Mouse (Mus musculus): ENCODE measurements around the gene Gm20458.

DNA sequence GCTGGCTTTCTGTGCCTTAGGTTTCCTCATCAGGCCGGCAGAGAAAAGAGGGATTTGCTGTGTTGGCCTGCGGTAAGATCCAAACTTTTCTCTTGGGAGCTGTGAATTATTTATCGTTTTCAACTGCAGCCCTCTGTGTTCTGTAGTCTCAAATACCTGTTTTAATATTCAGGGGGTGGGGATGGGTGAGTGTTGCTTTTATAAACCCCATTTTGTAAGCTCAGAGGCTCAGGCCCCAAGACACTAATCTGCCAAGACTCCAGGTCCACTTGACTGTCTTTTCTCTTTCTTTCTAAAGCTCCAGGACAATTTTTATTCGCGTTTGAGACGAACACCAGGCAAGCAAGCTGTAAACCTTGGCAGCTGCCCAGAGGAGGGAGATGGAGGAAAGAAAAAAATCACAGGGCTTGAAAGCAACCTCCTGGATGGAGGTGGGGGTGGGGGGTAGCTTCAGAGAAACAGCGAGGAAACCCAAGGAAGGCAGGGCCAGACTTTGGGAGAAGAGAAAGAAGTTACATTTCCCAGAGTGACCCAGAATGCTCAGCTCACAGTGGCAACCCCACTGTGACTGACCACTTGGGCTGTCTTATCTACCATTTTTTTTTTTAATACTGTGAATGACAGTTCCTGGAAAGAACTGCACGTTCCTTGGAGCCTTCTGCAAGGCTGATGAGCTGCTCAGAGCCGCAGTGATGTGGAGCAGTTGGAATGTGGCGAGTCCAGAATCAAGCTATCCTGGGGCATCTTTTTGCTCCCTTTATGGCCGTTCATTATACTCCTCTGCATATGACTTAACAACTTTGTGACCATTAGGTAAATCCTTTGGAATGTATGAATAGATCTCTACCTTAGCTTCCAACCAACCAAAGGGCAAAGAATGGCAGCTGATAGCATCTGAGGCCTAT lies 57.8 kb downstream of the Gm20458 start:
- no peak for TF ChIP-seq GATA1 (IDR thresholded peaks at IDR 0.05; ENCODE audit: borderline replicate concordance, low read length)
- no peak for TF ChIP-seq FLI1 (IDR thresholded peaks at IDR 0.05; ENCODE audit: low read length)

Measured in megakaryocyte, embryonic 14.5 days (primary cell).